Mouse (Mus musculus) cerebellum, adult 2 months (tissue): Measurements from ENCODE around the gene Tmub1.

Experiments
- CTCF ChIP-seq: fragments of 200-500 bp; IDR thresholded peaks from 2 replicates; pipeline ENCODE4 v1.5.1; 2011; ENCODE audit warnings: low read depth, mild to moderate bottlenecking, control low read depth, low read length, moderate library complexity, borderline replicate concordance; ENCODE audit not compliant: insufficient read depth
- POLR2A ChIP-seq: fragments of 200-500 bp; IDR thresholded peaks from 2 replicates; pipeline ENCODE4 v1.6.1; 2011; ENCODE audit warnings: low read length, control low read depth, borderline replicate concordance; ENCODE audit not compliant: insufficient read depth

DNA sequence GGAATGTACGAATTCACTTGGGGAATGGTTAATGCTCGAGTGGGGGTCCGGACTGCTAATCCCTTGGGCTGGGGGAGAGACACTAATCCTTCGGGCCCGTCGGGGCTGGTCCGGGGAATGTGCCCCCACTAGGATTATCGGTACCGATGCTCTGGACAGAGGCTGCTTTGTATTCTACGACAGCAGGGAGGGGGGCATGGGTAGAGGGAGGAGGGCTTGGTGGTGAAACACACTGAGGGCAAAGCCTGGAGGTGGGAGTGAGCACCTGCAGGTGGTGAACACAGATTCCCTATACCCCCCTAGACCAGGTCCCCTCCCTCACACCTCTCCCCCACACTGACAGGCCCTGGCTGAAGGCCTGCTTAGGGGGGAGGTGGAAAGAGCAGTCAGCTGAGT lies 21.6 kb downstream of the Tmub1 start:
- no peak for TF ChIP-seq POLR2A
- no peak for TF ChIP-seq CTCF
